Mouse (Mus musculus) embryonic facial prominence, embryonic 12.5 days (tissue): ENCODE results near the gene Wfdc16. TPM values are rescaled to one million over a fixed set of nuclear protein-coding genes. Genes with fewer than 3 reads are reported as not detected.

ENCODE experiments used
- ATAC-seq: fragments of 200-750 bp; cut with Nextera tagmentation; 2 replicates; pipeline ENCODE4 v1.8.0; 2017; ENCODE audit not compliant: insufficient number of reproducible peaks, insufficient read depth, low FRiP score, low TSS enrichment
- H3K27ac ChIP-seq: fragments of 300-500 bp; sonication (generic); 2 replicates; pipeline ENCODE4 v1.5.1; 2016; ENCODE audit warnings: mild to moderate bottlenecking
- H3K27me3 ChIP-seq: fragments of 300-500 bp; sonication (generic); 2 replicates; pipeline ENCODE4 v1.6.1; 2016; ENCODE audit warnings: mild to moderate bottlenecking, moderate library complexity
- H3K36me3 ChIP-seq: fragments of 300-500 bp; sonication (generic); 2 replicates; pipeline ENCODE4 v1.6.1; 2016; ENCODE audit warnings: mild to moderate bottlenecking
- H3K4me1 ChIP-seq: fragments of 300-500 bp; sonication (generic); 2 replicates; pipeline ENCODE4 v1.6.1; 2016
- H3K4me2 ChIP-seq: fragments of 300-500 bp; sonication (generic); replicated peaks from 2 replicates; pipeline ENCODE4 v1.6.1; 2016; ENCODE audit warnings: mild to moderate bottlenecking, moderate library complexity
- H3K4me3 ChIP-seq: fragments of 300-500 bp; sonication (generic); 2 replicates; pipeline ENCODE4 v1.5.1; 2016; ENCODE audit warnings: mild to moderate bottlenecking
- H3K9ac ChIP-seq: fragments of 300-500 bp; sonication (generic); 2 replicates; pipeline ENCODE4 v1.6.1; 2016; ENCODE audit warnings: mild to moderate bottlenecking, moderate library complexity
- H3K9me3 ChIP-seq: fragments of 300-500 bp; sonication (generic); 2 replicates; pipeline ENCODE4 v1.6.1; 2016; ENCODE audit warnings: mild to moderate bottlenecking, moderate library complexity
- WGBS: fragments of 180-500 bp; shearing (Covaris S2); methylation state at CpG from one replicate; pipeline ENCODE4 v1.1.7; 2016; 5-methylcytosine and 5-hydroxymethylcytosine counted together
- polyA plus RNA-seq: library from polyadenylated mRNA; unstranded; fragments of >200 nt; fragmentation: Nextera tagmentation; extraction: Ambion mirVana; gene quantifications from 2 replicates; pipeline ENCODE4 v1.2.1, GENCODE M21; 2016

Gene Wfdc16
- not detected in 2 replicates for polyA plus RNA-seq

DNA sequence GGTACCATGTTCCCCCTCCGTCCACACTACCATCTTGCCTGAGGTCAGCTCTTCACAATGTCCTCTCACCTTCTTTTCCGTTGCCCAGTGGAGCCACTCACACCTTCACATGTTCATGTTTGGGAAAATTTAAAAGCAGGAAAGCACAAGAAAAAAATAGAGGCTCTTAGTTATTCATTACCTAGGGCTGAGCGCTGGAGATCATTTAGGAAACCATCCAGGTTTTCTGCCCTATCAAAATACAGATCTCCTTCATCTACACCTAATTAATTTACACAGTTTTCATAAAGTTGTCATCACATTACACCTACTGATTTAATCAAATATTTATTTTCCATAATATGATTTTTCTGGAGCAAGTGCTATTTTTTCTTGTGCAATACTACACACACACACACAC lies at the start of gene Wfdc16:
TSS of gene Wfdc16 (minus strand) at position 101 of the 400 bp plus-strand sequence.
- Histone ChIP-seq H3K9ac (no peak within 1 kb of the TSS), H3K27me3 (no peaks in the 10 kb centered on the region), H3K27ac (no peak within 1 kb of the TSS), H3K9me3 (no peaks in the 10 kb centered on the region), H3K4me3 (no peak within 1 kb of the TSS), H3K4me2 (no peak within 1 kb of the TSS), H3K4me1 (no peaks in the 10 kb centered on the region), H3K36me3 (no peaks in the 10 kb centered on the region)
- ATAC-seq, result no peak
- 88% methylated on average over 3 of the region's 3 CpGs for WGBS

DNA sequence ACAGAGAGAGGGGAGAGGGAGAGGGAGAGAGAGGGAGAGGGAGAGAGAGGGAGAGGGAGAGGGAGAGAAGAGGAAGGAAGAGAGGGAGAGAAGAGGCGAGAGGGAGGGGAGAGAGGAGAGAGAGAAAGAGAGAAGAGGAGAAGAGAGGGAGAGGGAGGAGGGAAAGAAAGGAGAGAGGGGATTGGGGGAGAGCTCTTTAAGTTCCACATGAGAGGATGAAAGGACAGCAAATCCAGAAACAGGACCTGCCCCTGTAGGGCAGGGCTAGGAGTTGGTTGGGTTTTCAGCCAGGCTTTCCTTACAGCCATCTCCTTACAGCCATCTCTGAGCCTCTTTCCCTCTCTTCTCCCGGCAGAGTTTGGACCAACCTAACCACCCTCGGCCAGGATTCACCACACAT lies 46.2 kb upstream of the Wfdc16 start, which contains the start of gene Wfdc13:
TSS of gene Wfdc13 (plus strand) at position 301 of the 400 bp plus-strand sequence.
- ATAC-seq, result no peak
- H3K4me1 ChIP-seq, result 0 out of 2 replicates have a peak, but pooled peaks cover 3% of the 10 kb centered on the region
- no peaks in the 10 kb centered on the region for H3K27me3 ChIP-seq
- WGBS, result 75% methylated on average over 3 of the region's 3 CpGs
- H3K4me3 ChIP-seq, result no peak within 1 kb of the TSS
- H3K27ac ChIP-seq, result no peak within 1 kb of the TSS
- no peak within 1 kb of the TSS for H3K9ac ChIP-seq
- H3K9me3 ChIP-seq, result no peaks in the 10 kb centered on the region
- no peaks in the 10 kb centered on the region for H3K36me3 ChIP-seq
- no peak within 1 kb of the TSS for H3K4me2 ChIP-seq

DNA sequence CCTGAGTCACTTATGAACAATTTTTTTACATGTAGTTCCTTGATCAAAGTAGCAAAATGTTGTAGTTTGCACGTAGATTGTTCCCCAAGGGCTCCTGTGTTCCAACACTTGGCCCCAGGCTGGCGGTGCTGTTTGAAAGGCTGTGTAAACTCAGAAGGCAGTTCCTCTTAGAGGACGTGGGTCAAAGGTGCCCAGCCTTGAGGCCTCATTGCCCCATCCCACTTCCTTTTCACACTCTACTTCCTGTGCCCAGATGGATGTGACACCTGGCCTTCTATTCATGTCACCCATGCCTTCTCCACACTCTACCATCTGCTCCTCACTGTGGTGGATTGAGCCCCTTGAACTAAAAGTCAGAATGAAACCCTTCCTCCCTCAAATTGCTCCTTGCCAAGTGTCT lies 41.3 kb upstream of the Wfdc16 start:
- Histone ChIP-seq H3K9ac (no peak overlapping the region), H3K9me3 (no peaks in the 10 kb centered on the region), H3K36me3 (no peaks in the 10 kb centered on the region), H3K4me3 (no peak overlapping the region), H3K4me1 (peaks cover 7% of the 10 kb centered on the region; the same call in 1 of the 2 replicates), H3K27ac (no peak overlapping the region), H3K4me2 (no peak overlapping the region), H3K27me3 (no peaks in the 10 kb centered on the region)
- no peak for ATAC-seq
- 19% methylated on average over 3 of the region's 3 CpGs for WGBS

DNA sequence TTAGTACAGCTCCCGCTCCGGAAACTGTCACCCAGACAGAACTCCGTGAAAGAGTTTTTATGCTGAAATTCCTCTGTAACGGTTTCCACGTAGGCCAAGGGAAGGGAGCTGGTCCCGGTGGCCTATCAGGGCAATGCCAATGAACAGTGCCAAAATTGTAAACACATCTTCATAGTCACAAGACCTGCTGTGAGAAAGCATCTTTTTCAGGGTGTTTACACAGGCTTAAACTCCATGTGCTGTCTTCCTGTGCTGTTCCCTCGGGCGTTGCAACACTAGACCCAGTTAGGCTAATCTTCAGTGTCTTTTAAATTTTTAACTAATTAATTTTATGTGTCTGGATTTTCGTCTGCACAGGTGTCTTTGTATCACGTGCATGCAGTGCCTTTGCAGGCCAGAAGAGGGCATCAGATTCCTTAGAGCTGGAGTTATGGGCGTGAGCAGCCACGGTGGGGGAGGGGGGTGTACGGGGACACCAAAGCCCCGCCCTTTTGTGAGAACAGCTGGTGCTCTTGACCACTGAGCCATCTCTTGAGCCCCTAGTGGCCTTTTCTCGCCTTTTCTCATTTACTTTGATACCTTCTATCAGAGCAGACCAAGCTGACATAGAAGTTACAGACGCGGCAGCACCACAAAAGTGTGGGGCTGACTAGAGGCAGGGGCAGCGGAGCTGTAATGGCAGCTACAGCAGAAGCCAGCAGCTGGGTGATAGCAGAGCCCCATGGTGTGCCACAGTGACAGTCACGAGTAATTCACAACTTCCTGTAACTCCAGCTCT lies 40.4 kb upstream of the Wfdc16 start:
- no peaks in the 10 kb centered on the region for H3K27me3 ChIP-seq
- no peaks in the 10 kb centered on the region for H3K9me3 ChIP-seq
- peak overlapping the region; percentile 49 for H3K4me2 ChIP-seq
- 23% methylated on average over 19 of the region's 19 CpGs for WGBS
- 0 out of 2 replicates have a peak, but pooled peaks have one; percentile 15 for ATAC-seq
- no peaks in the 10 kb centered on the region for H3K36me3 ChIP-seq
- no peak overlapping the region for H3K9ac ChIP-seq
- peak overlapping the region; percentile 26 for H3K4me3 ChIP-seq
- H3K4me1 ChIP-seq, result peaks cover 7% of the 10 kb centered on the region; the same call in 1 of the 2 replicates
- H3K27ac ChIP-seq, result no peak overlapping the region

- H3K4me2 ChIP-seq, result no peak overlapping the region
- ATAC-seq, result no peak
- no peaks in the 10 kb centered on the region for H3K27me3 ChIP-seq
- H3K9ac ChIP-seq, result no peak overlapping the region
- no peaks in the 10 kb centered on the region for H3K36me3 ChIP-seq
- peaks cover 3% of the 10 kb centered on the region; the same call in 1 of the 2 replicates for H3K4me1 ChIP-seq
- 86% methylated on average over 16 of the region's 16 CpGs for WGBS
- no peak overlapping the region for H3K27ac ChIP-seq
- H3K4me3 ChIP-seq, result no peak overlapping the region
- H3K9me3 ChIP-seq, result no peaks in the 10 kb centered on the region
Measured at GRCm38 (mm10) chr2:164676916-164677685, 38.5 kb upstream of the Wfdc16 start.

DNA sequence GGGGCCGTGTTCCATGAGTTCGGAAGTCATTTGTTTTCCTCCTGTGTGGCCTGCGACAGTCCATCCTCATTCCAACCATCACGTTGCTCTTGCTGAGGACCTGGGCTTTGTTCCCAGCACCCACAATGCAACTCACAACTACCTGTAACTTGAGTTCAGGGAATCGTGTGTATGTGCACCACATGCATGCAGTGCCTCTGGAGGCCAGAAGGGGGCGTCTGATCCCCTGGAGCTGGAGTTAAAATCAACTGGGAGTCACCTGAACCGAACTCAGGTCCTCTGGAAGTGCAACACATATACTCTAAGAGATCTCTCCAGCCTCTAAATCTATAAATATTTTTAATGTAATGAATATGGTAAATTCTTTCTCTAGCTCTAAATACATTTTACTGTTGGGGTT lies 37.5 kb upstream of the Wfdc16 start:
- H3K36me3 ChIP-seq, result no peaks in the 10 kb centered on the region
- no peaks in the 10 kb centered on the region for H3K27me3 ChIP-seq
- 80% methylated on average over 7 of the region's 7 CpGs for WGBS
- no peak overlapping the region for H3K4me2 ChIP-seq
- H3K9ac ChIP-seq, result no peak overlapping the region
- H3K9me3 ChIP-seq, result no peaks in the 10 kb centered on the region
- ATAC-seq, result no peak
- no peak overlapping the region for H3K4me3 ChIP-seq
- H3K4me1 ChIP-seq, result peaks cover 3% of the 10 kb centered on the region; the same call in 1 of the 2 replicates
- H3K27ac ChIP-seq, result no peak overlapping the region

DNA sequence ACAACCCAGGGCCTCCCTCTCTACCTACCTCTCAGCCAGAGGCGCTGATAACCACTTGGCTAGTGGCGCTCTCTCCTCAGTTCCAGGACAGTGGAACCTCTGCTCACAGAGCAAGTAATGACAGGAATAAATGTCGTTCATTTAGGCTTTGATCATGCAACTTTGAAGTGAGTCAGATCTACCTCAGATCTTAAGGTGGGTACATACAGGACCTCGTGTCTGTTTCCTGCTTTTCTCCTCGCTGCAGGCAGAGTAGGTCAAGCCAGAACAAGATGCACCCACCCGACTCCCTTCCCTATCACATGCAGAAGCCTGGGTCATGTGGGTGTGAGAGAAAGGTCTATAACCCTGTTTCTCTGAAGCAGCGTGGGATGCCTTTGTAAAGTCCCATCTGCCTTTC lies 35.4 kb upstream of the Wfdc16 start, which contains the start of gene Wfdc11:
TSS of gene Wfdc11 (minus strand) at position 101 of the 400 bp plus-strand sequence.
- Histone ChIP-seq H3K27me3 (no peaks in the 10 kb centered on the region), H3K4me3 (no peak within 1 kb of the TSS), H3K4me2 (no peak within 1 kb of the TSS), H3K27ac (no peak within 1 kb of the TSS), H3K9ac (no peak within 1 kb of the TSS), H3K36me3 (no peaks in the 10 kb centered on the region), H3K9me3 (no peaks in the 10 kb centered on the region), H3K4me1 (no peaks in the 10 kb centered on the region)
- WGBS, result 82% methylated on average over 7 of the region's 7 CpGs
- no peak for ATAC-seq

DNA sequence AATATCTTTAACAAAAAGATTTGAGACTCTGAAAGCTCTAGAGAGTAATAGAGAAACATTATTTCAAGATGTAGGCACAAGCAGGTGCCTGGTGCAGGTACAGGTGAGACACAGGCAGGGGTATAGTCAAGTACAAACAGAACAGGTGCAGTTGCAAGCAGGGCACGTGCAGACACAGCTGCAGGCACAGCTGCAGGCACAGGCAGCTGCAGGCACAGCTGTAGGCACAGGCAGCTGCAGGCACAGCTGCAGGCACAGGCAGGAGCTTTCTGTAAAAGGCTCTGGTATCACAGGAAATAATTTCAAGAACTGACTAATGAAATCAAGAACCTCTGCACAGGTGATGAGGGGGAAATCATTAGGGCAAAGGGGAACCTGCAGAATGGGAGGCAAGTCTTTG lies 32.3 kb upstream of the Wfdc16 start:
- H3K4me1 ChIP-seq, result no peaks in the 10 kb centered on the region
- H3K9ac ChIP-seq, result no peak overlapping the region
- H3K4me3 ChIP-seq, result no peak overlapping the region
- no peak for ATAC-seq
- no peaks in the 10 kb centered on the region for H3K9me3 ChIP-seq
- 16% methylated on average over 1 of the region's 1 CpGs for WGBS
- no peaks in the 10 kb centered on the region for H3K36me3 ChIP-seq
- H3K27ac ChIP-seq, result no peak overlapping the region
- H3K27me3 ChIP-seq, result no peaks in the 10 kb centered on the region
- H3K4me2 ChIP-seq, result no peak overlapping the region

- no peak for ATAC-seq
- H3K4me3 ChIP-seq, result no peak overlapping the region
- no peaks in the 10 kb centered on the region for H3K27me3 ChIP-seq
- no peaks in the 10 kb centered on the region for H3K36me3 ChIP-seq
- no peaks in the 10 kb centered on the region for H3K4me1 ChIP-seq
- H3K4me2 ChIP-seq, result no peak overlapping the region
- no peak overlapping the region for H3K27ac ChIP-seq
- no peaks in the 10 kb centered on the region for H3K9me3 ChIP-seq
- H3K9ac ChIP-seq, result no peak overlapping the region
- 83% methylated on average over 5 of the region's 5 CpGs for WGBS
Measured at GRCm38 (mm10) chr2:164670261-164670660, 31.7 kb upstream of the Wfdc16 start.

DNA sequence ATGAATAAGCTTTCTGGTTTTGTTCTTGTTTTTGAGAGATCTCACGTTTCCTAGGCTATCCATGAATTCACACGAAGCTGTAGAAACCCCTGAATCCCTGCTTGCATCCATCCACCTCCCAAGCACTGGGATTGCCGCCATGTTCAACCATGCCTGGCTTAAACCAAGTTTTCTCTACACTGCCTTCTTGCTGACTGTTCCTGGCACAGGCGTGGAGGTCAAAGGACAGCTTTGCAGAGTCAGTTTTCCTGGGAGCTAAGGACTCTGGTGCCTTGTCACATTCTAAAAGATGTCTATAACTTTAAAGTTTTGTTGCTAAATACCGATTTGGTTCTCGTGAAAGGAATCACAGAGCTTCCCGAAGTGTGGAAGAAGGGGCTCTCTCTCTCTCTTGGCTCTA lies 26.3 kb upstream of the Wfdc16 start:
- no peaks in the 10 kb centered on the region for H3K27me3 ChIP-seq
- no peaks in the 10 kb centered on the region for H3K36me3 ChIP-seq
- no peak overlapping the region for H3K27ac ChIP-seq
- H3K9me3 ChIP-seq, result no peaks in the 10 kb centered on the region
- no peak overlapping the region for H3K4me3 ChIP-seq
- ATAC-seq, result no peak
- 82% methylated on average over 7 of the region's 7 CpGs for WGBS
- H3K4me1 ChIP-seq, result no peaks in the 10 kb centered on the region
- no peak overlapping the region for H3K4me2 ChIP-seq
- H3K9ac ChIP-seq, result no peak overlapping the region

DNA sequence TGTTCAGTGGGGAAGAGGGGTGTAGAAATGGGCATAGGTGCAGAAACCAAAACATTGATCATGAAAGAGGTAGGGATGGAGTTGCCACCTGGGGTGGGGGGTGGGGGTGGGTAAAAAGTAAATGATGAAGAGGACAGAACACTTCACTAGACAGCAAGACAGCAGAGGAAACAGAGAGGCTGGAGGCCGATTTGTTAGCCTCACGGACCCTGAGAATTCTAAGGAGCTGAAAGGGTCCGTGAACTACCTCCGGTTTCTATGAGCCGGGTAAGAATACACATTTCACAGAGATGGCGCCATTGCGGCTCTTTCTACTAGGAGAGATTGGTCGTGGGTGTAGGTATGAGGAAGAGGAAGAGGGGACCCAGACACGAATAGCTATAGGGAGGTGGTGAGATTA lies 17.9 kb upstream of the Wfdc16 start, which contains the start of gene Wfdc9:
TSS of gene Wfdc9 (minus strand) at position 101 of the 400 bp plus-strand sequence.
- H3K36me3 ChIP-seq, result no peaks in the 10 kb centered on the region
- ATAC-seq, result no peak
- H3K4me2 ChIP-seq, result no peak within 1 kb of the TSS
- H3K9me3 ChIP-seq, result no peaks in the 10 kb centered on the region
- H3K27ac ChIP-seq, result no peak within 1 kb of the TSS
- 81% methylated on average over 9 of the region's 9 CpGs for whole genome bisulfite sequencing
- H3K9ac ChIP-seq, result no peak within 1 kb of the TSS
- H3K4me3 ChIP-seq, result no peak within 1 kb of the TSS
- no peaks in the 10 kb centered on the region for H3K27me3 ChIP-seq
- H3K4me1 ChIP-seq, result no peaks in the 10 kb centered on the region

GRCm38 (mm10) chr2:164655858-164656257 lies 17.3 kb upstream of the Wfdc16 start, which contains the start of gene Wfdc10:
Gene Wfdc10 (plus strand): TSS chr2:164656046.
- WGBS, result 14% methylated on average over 11 of the region's 11 CpGs

More at GRCm38 (mm10) chr2:164655858-164656257, 17.3 kb upstream of the Wfdc16 start, which contains the start of gene Wfdc10:
- no peak for ATAC-seq
- no peak within 1 kb of the TSS for H3K4me2 ChIP-seq
- H3K27me3 ChIP-seq, result no peaks in the 10 kb centered on the region
- no peak within 1 kb of the TSS for H3K4me3 ChIP-seq
- H3K36me3 ChIP-seq, result no peaks in the 10 kb centered on the region
- no peaks in the 10 kb centered on the region for H3K9me3 ChIP-seq
- H3K4me1 ChIP-seq, result no peaks in the 10 kb centered on the region
- no peak within 1 kb of the TSS for H3K9ac ChIP-seq
- H3K27ac ChIP-seq, result no peak within 1 kb of the TSS
